Mouse (Mus musculus) macrophage (primary cell): ENCODE measurements around the gene 1110017D15Rik. TPM values are rescaled to one million over a fixed set of nuclear protein-coding genes. Genes with fewer than 3 reads are reported as not detected.

ENCODE experiments used
- polyA plus RNA-seq: library from polyadenylated mRNA; stranded (reverse); fragments of 250-400 nt; gene quantifications from 3 replicates; pipeline ENCODE4 v1.2.4, GENCODE M21; 2018; ENCODE audit warnings: inconsistent platforms

Gene 1110017D15Rik
- polyA plus RNA-seq, 1 experiment from 2014 or later: 0.22 TPM

Other genes with a start within 250 kb of the 1110017D15Rik start
- 22.7 to 69.9 TPM (median 33.5 TPM) in 3 replicates for gene Ubap2, start 242.2 kb downstream of the 1110017D15Rik start, polyA plus RNA-seq
- 21.0 to 43.0 TPM (median 38.5 TPM) in 3 replicates for gene Dcaf12, start 202.4 kb downstream of the 1110017D15Rik start, polyA plus RNA-seq
- 39.6 to 73.7 TPM (median 49.5 TPM) in 3 replicates for gene Ubap1, start 168.3 kb downstream of the 1110017D15Rik start, polyA plus RNA-seq
- gene Kif24, start 52.4 kb downstream of the 1110017D15Rik start, polyA plus RNA-seq: 1.0 to 3.9 TPM (median 1.4 TPM) in 3 replicates
- gene Nudt2, start 52.2 kb downstream of the 1110017D15Rik start, polyA plus RNA-seq: 26.0 to 42.5 TPM (median 28.9 TPM) in 3 replicates
- 0.10 to 0.13 TPM (median 0.12 TPM) in 3 replicates for gene AI464131, start 14.3 kb downstream of the 1110017D15Rik start, polyA plus RNA-seq
- gene Fam219a, start 52.2 kb upstream of the 1110017D15Rik start, polyA plus RNA-seq: 53.0 to 79.9 TPM (median 67.6 TPM) in 3 replicates
- gene Dnaic1, start 52.4 kb upstream of the 1110017D15Rik start, polyA plus RNA-seq: 0.25 to 1.1 TPM (median 0.45 TPM) in 3 replicates
- 1.2 to 3.7 TPM (median 1.6 TPM) in 3 replicates for gene Enho, start 123.0 kb upstream of the 1110017D15Rik start, polyA plus RNA-seq
- gene Cntfr, start 179.8 kb upstream of the 1110017D15Rik start, polyA plus RNA-seq: not detected in 3 replicates
- 34.7 to 49.1 TPM (median 47.4 TPM) in 3 replicates for gene Il11ra1, start 182.7 kb upstream of the 1110017D15Rik start, polyA plus RNA-seq
- 6.4 to 25.9 TPM (median 19.8 TPM) in 3 replicates for gene Rpp25l, start 196.2 kb upstream of the 1110017D15Rik start, polyA plus RNA-seq
- 34.4 to 93.4 TPM (median 69.6 TPM) in 3 replicates for gene Dctn3, start 205.8 kb upstream of the 1110017D15Rik start, polyA plus RNA-seq
- not detected in 3 replicates for gene Arid3c, start 213.8 kb upstream of the 1110017D15Rik start, polyA plus RNA-seq
- 18.2 to 19.2 TPM (median 18.2 TPM) in 3 replicates for gene Galt, start 237.9 kb upstream of the 1110017D15Rik start, polyA plus RNA-seq
- 37.5 to 72.4 TPM (median 70.3 TPM) in 3 replicates for gene Sigmar1, start 238.8 kb upstream of the 1110017D15Rik start, polyA plus RNA-seq